Mouse (Mus musculus): ENCODE results near the gene Alkbh3.

DNA sequence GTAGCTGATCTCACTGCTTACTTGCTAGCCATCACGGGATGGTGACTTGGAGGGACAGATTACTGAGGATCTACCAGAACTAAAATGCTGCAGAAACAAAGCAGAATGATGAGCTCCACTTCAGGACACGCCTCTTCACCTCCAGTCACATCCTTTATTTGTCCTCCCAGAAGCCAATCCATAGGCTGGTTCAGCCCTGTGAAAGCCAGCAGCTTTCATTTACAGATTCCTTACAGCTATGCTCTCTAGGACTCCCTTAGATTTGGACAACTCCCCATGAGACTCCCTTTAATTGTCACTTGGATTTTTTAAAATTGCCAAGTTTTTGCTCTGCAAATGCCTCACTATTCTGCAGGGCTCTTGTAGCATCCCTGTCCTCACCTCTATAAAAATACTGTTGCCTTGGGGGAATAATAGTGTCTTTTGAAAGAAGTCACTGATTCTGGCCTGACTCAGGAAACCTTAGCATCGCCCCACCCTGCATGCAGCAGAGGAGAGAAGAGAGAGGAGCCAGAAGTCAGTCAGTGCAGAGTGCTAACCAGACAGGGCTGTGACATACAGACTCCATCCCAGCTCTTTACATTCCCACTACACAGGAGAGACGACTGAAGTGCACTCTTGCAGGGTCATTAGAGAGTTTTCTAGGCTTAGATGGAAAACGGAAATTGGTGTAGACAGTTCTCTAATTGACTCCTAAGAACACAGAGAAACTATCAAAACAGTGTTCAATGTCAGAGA is 38.3 kb upstream of the Alkbh3 start:
- TF ChIP-seq POLR2A (IDR thresholded peaks at IDR 0.05; ENCODE audit: borderline replicate concordance, extremely low read depth, insufficient read depth, insufficient read length, poor library complexity, severe bottlenecking), result no peak
- no peak for TF ChIP-seq CTCF (IDR thresholded peaks at IDR 0.05; ENCODE audit: borderline replicate concordance, extremely low read depth, insufficient read depth, insufficient read length)

Data from brain, embryonic 14.5 days (tissue).